Mouse (Mus musculus): Measurements from ENCODE around the gene Jph2.

The Jph2 gene

DNA sequence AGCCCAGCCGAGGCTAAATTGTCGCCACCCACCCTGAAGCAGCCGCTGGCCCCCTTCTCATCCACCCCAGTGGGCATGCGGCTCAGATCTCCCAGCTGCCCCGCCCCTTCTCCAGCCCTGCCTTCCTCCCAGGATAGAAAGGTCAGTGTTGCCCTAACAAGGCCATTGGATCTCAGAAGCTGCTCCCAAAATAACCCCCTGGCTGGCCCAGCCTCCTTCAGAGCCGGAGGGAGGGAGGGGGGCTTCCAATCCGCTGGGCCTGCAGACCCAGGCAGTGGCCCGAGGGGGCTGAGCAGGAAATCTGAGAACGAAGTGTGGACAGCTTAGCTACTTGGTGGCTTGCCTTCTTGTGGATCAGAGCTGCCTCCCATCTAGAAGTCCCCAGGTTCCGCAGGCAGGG is at the start of gene Jph2:
Jph2 (minus strand) TSS at position 89 of the 400 bp plus-strand sequence.
- in situ Hi-C loops (cut with MboI, MseI) = loop anchor here (5.0 kb wide), 1 partner anchor 46 kb away; no protein-coding TSS in a partner anchor

DNA sequence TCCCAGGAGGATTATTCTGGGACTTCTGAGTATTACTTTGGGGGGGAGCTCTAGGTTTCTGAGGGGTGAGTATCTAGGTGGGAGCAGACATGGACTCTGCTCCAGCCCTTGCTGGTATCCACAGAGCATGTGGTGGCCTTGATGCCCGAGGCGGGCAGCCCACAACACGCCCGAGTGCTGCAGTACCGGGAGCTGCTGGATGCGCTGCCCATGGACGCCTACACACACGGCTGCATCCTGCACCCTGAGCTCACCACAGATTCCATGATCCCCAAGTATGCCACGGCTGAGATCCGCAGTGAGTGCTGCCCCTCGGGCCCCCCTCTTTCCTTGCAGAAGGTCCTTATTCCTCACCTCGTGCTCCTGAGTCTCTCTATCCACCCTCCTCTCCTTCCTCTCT is 49.6 kb upstream of the Jph2 start:
- in situ Hi-C loops (cut with MboI, MseI) = no loop called here

DNA sequence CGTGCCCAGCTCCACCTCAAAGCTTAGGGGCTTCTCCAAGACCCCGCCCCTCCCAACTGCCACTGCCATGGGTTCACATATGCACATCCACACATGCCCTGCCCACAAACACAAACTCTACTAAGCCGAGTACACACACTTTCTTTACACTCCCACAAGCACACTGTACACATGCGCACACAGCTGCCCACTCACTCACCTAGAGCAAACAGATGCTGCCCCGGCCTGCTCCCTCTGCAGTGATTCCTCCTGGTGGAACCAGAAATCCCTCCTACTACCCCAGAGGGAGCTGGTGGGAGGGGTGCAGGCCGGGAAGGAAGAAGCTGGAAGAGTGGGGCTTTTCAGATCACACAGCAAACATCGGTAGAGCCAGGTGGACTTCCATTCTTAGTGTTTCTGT is 46.2 kb upstream of the Jph2 start:
- in situ Hi-C loops (cut with MboI, MseI) = no loop called here

DNA sequence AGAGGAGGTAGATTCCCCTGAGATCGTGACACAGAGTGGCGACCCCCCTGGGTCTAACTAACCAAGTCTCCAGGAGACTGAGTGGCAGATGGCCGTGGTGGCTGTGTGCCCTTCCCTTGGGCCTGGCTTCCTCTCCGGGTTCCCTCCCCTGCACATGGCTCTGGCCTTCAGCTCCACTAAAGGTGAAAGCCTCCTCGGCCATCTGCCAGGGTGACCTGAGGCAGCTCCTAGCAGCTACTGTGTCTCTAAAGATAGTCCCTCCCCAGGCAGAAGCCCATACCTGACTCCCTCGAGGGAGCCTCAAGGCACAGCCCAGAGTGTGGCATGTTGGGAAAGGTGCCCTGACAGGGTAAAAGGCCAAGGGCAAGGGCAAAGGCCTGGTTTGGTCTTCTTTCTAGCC is 45.8 kb upstream of the Jph2 start:
- in situ Hi-C loops (cut with MboI, MseI) = no loop called here

DNA sequence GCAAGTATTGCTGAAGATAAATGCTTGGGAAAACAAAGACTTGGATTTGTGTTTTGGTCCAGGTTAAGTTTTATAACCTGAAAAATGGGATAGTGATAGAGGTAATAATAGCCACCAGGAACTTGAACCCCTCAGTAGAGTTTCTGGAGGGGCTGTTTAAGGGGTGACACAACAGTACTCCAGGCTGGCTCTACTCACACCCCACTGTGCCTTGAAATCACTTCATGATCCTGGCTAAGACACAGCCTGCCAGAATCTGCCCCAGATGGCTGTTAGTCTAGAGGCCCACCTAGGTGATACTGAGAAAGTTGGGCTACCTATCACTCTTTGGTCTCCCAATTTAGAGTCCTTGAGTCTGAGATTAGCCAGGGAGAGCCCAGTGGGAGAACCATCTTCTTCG is 41.7 kb upstream of the Jph2 start:
- in situ Hi-C loops (cut with MboI, MseI) = no loop called here

DNA sequence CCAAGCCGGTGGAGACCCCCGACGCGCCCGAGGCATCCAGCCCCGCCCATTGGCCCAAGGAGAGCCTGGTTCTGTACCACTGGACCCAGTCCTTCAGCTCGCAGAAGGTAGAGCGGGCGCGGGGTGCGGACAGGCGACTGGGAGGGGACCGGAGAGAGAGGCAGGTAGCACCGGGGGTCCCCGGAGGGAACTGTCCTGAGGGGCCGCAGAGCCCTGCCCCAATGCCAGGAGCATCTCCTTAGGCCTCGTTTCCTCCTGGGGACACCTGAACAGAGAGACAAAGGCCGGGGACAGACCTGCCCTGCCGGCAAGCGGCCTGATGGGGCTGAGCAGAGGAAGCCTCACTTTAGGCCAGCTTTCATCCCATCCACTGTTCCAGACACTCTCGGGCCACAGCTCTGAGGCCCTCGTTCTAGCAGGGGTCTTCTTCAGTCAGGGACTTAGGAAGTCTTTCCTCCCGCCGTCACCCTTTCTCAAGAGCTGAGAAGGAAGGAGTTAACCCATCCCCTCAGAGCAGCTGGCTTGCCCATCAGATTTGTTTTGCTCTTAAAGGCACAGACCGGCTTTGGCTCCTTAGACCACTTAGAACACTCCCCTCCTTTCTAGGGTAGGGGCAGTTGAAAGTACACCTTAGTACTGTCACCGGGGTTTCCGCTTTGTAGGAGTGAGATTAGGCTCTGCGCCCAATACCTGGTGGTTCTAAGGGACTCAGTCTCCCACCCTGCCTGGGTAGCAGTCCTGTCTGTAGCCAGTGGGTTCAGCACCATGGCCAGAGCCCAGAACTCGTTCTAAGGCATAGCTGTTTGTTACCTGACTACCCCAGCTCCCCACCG is 41.0 kb upstream of the Jph2 start:
- in situ Hi-C loops (cut with MboI, MseI) = no loop called here

DNA sequence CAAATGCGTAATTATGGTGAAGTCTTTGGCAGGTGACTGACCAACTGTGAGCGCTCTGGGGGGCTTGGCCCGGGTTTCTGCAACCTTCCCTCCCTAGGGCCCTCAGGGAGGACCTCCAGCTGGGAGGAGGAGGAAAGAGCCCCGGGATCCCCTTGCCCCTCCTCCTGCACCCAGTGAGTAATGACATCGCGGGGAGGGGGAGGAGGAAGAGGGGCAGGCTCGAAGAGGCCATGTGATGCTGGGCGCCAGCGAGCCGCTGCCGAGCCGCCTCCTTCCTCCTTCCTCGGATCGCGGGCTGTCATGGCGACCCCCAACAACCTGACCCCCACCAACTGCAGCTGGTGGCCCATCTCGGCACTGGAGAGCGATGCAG is 40.4 kb upstream of the Jph2 start, which contains the start of gene Gdap1l1:
Gdap1l1 (plus strand) TSS at position 231 of the 373 bp plus-strand sequence.
- in situ Hi-C loops (cut with MboI, MseI) = no loop called here

DNA sequence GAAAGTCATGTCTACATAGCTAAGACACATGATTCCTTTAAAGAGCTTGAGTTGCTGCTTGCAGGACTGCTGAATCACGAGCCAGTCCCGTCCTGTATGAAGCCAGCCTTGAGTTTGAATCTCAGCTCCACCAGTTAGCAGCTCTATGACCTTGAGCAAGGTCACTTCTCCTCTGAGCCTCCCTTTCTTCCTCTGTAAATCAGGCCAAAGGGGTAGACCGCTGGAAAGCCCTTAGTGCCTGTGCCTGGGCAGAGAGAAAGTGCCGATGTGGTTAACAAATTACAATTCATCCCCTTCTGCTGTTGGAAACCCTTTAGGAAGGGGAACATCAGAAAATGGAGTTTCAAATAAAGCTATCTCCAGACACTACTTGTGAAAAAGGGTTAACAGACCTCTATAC is 40.0 kb upstream of the Jph2 start:
- in situ Hi-C loops (cut with MboI, MseI) = no loop called here

DNA sequence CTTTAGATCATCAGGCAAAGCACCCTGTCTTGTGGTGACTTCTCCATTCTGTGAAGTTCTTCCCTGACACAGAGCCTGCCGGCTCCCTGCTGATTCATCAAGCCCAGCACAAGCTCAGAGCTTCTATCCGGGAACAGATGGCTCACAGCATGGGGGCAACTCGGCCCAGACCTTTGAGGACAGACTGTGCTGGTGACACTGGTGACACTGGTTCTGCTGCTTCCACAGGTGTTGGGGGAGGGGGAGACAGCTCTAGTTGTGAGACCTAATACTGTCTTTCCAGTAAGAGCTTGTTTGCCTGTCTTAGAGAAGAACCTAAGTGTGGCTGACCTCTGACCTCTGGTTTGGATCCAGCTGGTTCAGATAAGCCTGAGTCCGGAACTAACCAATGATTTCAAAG is 36.2 kb upstream of the Jph2 start:
- in situ Hi-C loops (cut with MboI, MseI) = no loop called here

DNA sequence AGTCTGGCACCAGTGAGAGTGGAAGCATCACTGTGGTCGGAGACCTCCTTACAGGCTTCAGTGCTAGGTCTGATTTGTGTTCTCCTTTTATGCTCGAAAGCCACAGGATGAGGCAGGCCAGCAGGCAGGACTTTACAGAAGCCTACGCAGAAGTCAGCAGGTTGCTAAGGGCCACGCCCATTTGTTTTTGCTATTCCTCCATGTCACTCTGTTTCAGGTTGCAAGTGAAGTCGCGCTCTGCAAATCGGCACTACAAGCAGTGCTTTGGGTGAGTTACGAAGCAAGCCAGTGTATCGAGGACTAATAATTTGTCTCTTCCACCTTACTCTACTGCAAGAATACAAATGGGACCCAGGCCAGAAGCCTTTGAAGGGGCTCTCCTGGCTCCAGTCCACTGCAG is 33.5 kb upstream of the Jph2 start:
- in situ Hi-C loops (cut with MboI, MseI) = no loop called here

DNA sequence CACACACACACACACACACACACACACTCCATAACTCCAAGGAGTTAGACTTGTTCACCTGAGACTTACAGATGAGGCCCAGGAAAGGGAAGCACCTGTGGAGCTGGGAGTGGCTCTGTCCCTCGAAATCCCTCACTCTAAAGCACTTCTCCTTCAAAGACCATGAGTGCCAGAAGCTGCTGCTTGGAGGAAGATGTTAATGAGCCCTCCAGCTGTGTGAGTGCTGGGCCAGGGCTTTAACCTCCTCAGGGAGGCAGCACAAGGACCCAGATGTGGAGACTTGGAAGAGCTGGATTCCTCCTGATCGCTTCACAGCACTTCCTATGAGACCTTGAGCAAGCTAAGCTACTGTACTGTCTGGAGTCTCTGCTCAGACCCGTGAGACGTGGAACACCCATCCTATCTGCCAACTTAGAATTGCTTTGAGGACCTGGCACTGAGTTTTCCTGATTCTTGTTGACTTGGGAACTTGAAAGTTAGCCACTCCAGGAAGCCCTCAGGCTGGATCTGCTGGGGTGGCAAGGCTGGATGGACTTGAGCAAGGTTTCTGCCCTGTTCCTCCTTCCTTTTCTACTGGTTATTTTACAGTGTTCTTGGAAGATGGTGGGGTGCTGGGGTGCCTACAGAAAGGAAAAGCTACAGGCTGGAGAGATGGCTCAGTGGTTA is 30.7 kb upstream of the Jph2 start:
- in situ Hi-C loops (cut with MboI, MseI) = no loop called here

DNA sequence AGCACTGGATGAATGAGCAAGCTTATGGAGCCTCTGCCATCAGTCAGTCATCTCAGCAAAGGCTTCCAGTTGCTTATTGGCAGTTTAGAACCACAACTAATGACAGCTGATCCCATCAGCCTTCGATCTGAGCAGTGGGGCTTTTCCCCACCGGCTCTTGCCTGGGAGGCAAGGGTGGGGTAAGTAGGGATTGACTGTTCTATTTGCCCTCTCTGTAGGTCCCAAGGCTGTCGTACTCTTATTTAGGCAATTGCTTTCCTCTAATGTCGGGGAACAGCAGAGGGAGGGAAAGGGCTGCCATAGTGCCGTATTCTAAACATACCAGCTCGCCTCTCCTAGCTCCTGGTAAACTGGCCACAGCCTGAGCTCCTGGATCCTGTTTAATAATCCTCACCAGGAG is 26.8 kb upstream of the Jph2 start, which contains the start of gene Oser1:
Oser1 (minus strand) TSS at position 101 of the 400 bp plus-strand sequence.
- in situ Hi-C loops (cut with MboI, MseI) = loop anchor here (5.0 kb wide), 1 partner anchor 38 kb away; no protein-coding TSS in a partner anchor

DNA sequence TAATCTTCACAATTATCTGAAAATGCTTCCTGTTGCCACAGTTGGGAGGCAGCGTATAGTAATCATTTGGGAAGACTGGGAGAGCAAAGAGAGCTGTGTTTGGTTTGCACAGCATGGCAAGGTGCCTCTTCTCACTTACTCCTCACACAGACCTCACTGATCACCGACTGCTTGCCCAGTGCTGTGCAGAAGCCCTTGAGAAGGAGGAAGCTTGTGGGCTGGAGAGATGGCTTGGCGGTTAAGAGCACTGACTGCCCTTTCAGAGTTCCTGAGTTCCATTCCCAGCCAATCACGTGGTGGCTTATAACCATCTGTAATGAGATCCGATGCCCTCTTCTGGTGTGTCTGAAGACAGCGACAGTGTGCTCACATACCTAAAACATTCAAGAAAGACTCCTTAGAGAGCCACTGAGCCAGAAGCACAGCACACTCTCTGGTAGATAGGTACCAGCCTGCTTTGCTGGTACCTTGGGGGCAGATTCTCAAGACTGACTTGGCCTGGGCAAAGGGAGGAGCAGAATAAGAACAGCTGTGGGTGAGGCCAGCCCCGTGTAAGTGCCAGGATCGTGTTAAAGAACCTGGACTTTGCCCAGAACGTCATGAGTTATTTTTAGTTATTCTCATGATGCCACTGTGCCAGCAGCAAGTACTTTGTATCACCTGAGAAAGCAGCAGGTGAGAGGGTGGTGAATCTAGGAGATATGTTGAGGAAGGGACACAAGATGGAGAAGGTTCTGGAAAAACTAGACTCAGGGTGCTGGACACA is 25.3 kb upstream of the Jph2 start:
- in situ Hi-C loops (cut with MboI, MseI) = loop anchor here (5.0 kb wide), 1 partner anchor 39 kb away; no protein-coding TSS in a partner anchor

DNA sequence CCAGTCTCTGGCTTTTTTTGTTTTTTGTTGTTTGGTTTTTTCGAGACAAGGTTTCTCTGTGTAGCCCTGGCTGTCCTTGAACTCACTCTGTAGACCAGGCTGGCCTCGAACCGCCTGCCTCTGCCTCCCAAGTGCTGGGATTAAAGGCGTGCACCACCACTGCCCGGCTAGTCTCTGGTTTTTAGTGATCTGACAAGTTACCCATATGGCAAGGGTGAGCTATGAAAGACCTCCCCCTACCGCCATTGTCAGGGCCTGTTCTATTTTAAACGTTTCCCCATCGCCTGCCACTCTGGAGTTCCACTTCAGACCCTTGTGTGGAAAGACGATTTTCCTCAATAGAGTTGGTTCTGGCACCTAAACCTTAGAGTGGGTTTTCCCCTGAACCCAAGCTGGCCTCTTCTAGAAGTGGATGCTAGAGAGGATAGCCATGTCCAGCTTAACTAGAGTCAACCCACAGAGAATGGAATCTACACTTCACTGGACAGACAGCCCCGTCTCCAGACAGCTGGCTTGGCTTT is 22.6 kb upstream of the Jph2 start:
- in situ Hi-C loops (cut with MboI, MseI) = loop anchor here (5.0 kb wide), 1 partner anchor 42 kb away; no protein-coding TSS in a partner anchor

DNA sequence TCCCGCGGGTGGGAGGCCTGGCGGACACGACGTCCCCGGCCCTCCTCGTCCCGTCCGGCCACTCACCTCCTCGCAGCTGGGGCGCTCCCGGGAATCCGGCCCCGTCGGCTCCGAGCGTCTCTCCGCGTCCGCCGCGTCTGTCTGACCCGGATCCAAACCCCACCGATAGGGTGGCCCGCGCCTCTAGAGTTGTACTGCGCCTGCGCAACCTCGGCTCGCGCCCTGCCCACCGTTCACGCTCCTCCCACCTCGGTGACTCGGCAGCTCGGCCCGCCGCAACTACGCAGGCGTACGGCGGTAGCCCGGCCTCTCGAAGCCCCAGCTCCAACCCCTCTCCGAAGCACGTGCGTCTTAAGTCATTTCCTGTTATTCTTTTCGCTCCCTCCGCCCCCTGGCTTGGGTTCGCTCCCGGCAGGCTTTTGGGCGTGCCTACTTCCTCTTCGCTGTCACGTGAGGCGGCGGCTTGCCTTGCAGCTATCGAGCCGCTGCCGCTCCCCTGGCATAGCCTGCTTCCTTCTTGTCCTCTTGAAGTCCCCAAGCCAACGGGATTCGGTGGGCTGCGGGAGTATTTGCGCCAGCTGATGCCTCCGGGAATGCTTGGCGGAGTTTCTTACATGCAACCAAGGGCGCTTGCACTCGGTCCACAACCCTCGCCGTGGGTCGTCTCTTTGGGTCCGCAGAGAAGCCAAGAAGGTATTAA is 21.7 kb upstream of the Jph2 start:
- in situ Hi-C loops (cut with MboI, MseI) = loop anchor here (5.0 kb wide), 1 partner anchor 43 kb away; no protein-coding TSS in a partner anchor

DNA sequence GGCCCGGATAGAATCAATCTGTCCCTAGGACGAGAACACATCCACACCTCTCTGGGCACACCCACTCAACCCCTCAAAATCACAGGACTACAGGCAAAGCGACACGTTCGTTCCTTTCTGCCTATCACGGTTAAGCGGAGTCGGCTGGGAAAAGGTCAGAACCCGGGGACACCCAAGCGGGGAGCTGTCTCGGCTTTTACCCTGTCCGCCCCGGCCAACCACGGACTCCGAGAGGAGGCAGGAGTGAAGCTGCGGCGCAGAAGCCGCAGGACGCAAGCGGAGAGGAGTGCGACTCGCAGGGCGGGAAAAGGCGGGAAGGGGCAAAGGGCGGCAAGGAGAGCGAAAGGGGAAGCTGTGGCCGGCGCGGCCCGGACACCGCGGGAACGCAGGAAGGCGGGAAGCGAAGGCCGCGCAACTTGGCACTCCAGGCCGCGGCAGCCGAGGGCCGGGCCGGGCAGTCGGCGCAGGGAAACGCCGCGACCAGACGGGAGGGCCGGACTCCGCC is 21.1 kb upstream of the Jph2 start:
- in situ Hi-C loops (cut with MboI, MseI) = no loop called here

DNA sequence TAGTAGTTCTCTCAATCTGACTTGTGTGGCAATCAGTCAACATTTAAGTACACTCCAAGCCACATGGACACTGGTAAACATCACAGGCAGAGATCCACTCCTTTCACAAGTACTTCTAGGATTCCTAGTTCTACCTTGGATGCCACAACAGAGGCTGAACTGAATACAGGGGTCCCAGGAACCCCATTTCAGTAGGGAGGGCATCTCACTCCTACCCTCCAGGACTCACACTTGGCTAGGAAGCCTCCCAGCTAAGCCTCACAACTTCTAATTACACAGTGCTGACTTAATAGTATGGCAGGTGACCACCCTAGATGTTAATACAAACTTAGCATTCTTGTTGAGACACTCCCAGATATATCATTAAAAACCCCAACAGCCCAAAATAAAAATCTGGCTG is 20.0 kb upstream of the Jph2 start:
- in situ Hi-C loops (cut with MboI, MseI) = no loop called here

DNA sequence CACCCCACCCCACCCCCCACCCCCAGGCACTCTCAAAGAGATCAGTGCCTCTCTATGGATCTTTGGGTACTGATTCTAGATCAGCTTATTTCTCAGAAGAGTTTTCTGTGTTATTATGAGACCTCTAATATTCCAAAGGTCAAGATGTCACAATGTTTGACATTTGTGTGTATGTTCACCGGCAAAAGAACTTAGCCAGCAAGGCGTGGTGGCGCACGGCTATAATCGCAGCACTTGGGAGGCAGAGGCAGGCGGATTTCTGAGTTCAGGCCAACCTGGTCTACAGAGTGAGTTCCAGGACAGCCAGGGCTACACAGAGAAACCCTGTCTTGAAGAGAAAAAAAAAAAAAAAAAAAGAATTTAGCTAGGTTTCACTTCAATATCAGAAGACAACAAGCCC is 19.2 kb upstream of the Jph2 start:
- in situ Hi-C loops (cut with MboI, MseI) = no loop called here

DNA sequence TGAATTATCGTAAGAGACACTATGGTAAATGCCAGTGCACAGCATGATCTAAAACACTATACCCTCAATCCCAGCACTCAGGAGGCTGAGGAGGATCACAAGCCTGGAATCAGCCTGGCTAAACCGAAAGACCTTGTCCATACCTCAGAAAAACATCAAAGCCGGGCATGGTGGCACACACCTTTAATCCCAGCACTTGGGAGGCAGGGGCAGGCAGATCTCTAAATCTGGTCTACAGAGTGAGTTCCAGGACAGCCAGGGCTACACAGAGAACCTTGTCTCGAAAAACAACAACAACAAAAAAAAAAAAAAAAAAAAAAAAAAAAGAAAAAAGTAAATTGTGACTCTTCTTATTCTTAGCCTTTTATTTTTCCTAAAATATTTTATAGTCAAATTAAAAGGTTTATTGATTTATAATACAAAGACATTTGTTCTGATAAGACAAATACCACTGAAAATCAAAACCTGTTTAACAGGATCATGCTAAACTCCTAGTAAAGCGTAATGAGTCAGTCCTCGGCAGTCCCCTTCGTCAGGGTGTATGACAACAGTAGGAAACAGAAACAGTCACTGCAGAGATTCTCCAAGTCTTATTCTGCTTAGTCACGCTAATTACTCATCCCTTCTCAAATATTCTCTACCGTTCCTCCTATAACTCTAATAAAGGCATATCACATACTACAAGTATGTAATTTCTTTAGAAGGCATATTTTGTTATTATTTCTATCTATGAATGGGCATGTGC is 15.2 kb upstream of the Jph2 start:
- in situ Hi-C loops (cut with MboI, MseI) = no loop called here

DNA sequence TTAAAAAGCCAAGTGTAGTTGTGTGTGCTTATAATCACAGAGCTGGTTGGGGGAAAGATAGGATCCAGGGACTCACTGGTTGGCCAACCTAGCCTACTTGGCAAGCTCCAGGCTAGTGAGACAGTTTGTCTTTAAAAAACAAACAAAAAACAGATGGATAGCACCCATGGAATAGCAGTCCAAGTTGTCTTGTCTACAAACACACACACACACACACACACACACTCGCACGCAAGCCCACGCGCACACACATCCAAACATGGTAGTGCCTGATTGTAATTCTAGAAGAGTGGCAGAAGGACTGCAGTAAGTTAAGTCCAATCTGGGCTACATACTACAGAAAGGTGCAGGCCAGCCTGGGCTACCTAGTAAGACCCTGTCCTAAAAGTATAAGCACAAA is 14.6 kb upstream of the Jph2 start:
- in situ Hi-C loops (cut with MboI, MseI) = no loop called here
